Mouse (Mus musculus) frontal cortex, postnatal 25 days (tissue): Measurements from ENCODE around the gene Slc4a7.

ENCODE experiments used
- DNase-seq, 2 experiments: peaks; one replicate each; pipeline ENCODE4 v3.0.0; 2022; ENCODE audit warnings: low spot score in 2 of 2

Gene Slc4a7

GRCm38 (mm10) chr14:14701710-14702329 lies at the start of gene Slc4a7:
TSS of gene Slc4a7 (plus strand) at chr14:14702279.
- no peak for DNase-seq

GRCm38 (mm10) chr14:14670597-14670996 lies 31.5 kb upstream of the Slc4a7 start:
- no peak for DNase-seq

GRCm38 (mm10) chr14:14681611-14682010 lies 20.5 kb upstream of the Slc4a7 start:
- DNase-seq = no peak

GRCm38 (mm10) chr14:14684771-14685170 lies 17.3 kb upstream of the Slc4a7 start:
- no peak for DNase-seq

GRCm38 (mm10) chr14:14686101-14686551 lies 16.0 kb upstream of the Slc4a7 start:
- DNase-seq = no peak

GRCm38 (mm10) chr14:14687258-14687890 lies 14.7 kb upstream of the Slc4a7 start:
- no peak for DNase-seq

- DNase-seq = peak; percentile 68 to 82
These were observed 593 bp downstream of the Slc4a7 start for GRCm38 (mm10) chr14:14702399-14703345.

- peak in 1 of 2 experiments; percentile 28 for DNase-seq
These were observed 1.3 kb downstream of the Slc4a7 start for GRCm38 (mm10) chr14:14703346-14703871.

- no peak for DNase-seq
These were observed 2.6 kb downstream of the Slc4a7 start for GRCm38 (mm10) chr14:14704651-14705050.

GRCm38 (mm10) chr14:14705126-14705525 lies 3.0 kb downstream of the Slc4a7 start:
- no peak for DNase-seq

GRCm38 (mm10) chr14:14706381-14706780 lies 4.3 kb downstream of the Slc4a7 start:
- DNase-seq = no peak

GRCm38 (mm10) chr14:14707061-14707460 lies 5.0 kb downstream of the Slc4a7 start:
- DNase-seq = no peak

GRCm38 (mm10) chr14:14709021-14709420 lies 6.9 kb downstream of the Slc4a7 start:
- DNase-seq = no peak

GRCm38 (mm10) chr14:14714130-14714529 lies 12.1 kb downstream of the Slc4a7 start:
- no peak for DNase-seq

GRCm38 (mm10) chr14:14715794-14716193 lies 13.7 kb downstream of the Slc4a7 start:
- DNase-seq = no peak

GRCm38 (mm10) chr14:14716843-14717242 lies 14.8 kb downstream of the Slc4a7 start:
- no peak for DNase-seq

GRCm38 (mm10) chr14:14718556-14718955 lies 16.5 kb downstream of the Slc4a7 start:
- DNase-seq = no peak

GRCm38 (mm10) chr14:14781169-14781568 lies 79.1 kb downstream of the Slc4a7 start:
- no peak for DNase-seq

- no peak for DNase-seq
These were observed 82.1 kb downstream of the Slc4a7 start for GRCm38 (mm10) chr14:14784223-14784622.

GRCm38 (mm10) chr14:14786979-14787378 lies 84.9 kb downstream of the Slc4a7 start:
- no peak for DNase-seq

- DNase-seq = no peak
These were observed 87.9 kb downstream of the Slc4a7 start for GRCm38 (mm10) chr14:14789840-14790470.

- DNase-seq = no peak
These were observed 97.8 kb downstream of the Slc4a7 start for GRCm38 (mm10) chr14:14799861-14800260.
